Mouse (Mus musculus): ENCODE data around the gene Olfr935.

Olfr935 gene

GRCm38 (mm10) chr9:38999583-38999982 is at the start of gene Olfr935:
Gene Olfr935 (minus strand): TSS chr9:38999683.
- no peak for DNase-seq (ENCODE audit: low read depth, low spot score)

GRCm38 (mm10) chr9:39023277-39023676 is 23.8 kb upstream of the Olfr935 start, which contains the start of gene Olfr146:
Gene Olfr146 (minus strand): TSS chr9:39023377.
- no peak for DNase-seq (ENCODE audit: low read depth, low spot score)

GRCm38 (mm10) chr9:38988215-38988614 is 11.3 kb downstream of the Olfr935 start, which contains the start of gene Olfr934:
Gene Olfr934 (minus strand): TSS chr9:38988315.
- DNase-seq (ENCODE audit: low read depth, low spot score): no peak

GRCm38 (mm10) chr9:38972013-38972412 is 27.5 kb downstream of the Olfr935 start, which contains the start of gene Olfr933:
Gene Olfr933 (plus strand): TSS chr9:38972313.
- no peak for DNase-seq (ENCODE audit: low read depth, low spot score)

GRCm38 (mm10) chr9:38954124-38954416 is 45.4 kb downstream of the Olfr935 start:
- DNase-seq (ENCODE audit: low read depth, low spot score): peak; percentile 45

- DNase-seq (ENCODE audit: low read depth, low spot score): peak; percentile 7
Observed at GRCm38 (mm10) chr9:38953401-38954123, 45.9 kb downstream of the Olfr935 start.

Data from 3T3-L1 (cell line).